Mouse (Mus musculus) urinary bladder, adult 18-20 months (tissue): ENCODE measurements around the gene Med31.
"Not testable (repeated sequence)": the region's sequence is repeated elsewhere in the genome, so short reads cannot be mapped to it uniquely, and the experiment has no call there.

ENCODE experiments used
- DNase-seq, 2 experiments: peaks; one replicate each; pipeline ENCODE4 v3.0.0; 2022; ENCODE audit warnings: low spot score in 2 of 2, mixed read lengths in 2 of 2

Gene Med31

GRCm38 (mm10) chr11:72203440-72203839 lies 12.0 kb downstream of the Med31 start:
- DNase-seq, result no peak

GRCm38 (mm10) chr11:72196506-72196905 lies 18.9 kb downstream of the Med31 start:
- DNase-seq, result no peak

- no peak for DNase-seq
These were observed 21.1 kb downstream of the Med31 start for GRCm38 (mm10) chr11:72194259-72194658.

GRCm38 (mm10) chr11:72190857-72191256 lies 24.5 kb downstream of the Med31 start:
- DNase-seq, result no peak

GRCm38 (mm10) chr11:72184252-72184651 lies 31.1 kb downstream of the Med31 start:
- DNase-seq, result no peak

GRCm38 (mm10) chr11:72181136-72181535 lies 34.3 kb downstream of the Med31 start:
- no peak for DNase-seq

- no peak for DNase-seq
These were observed 34.8 kb downstream of the Med31 start for GRCm38 (mm10) chr11:72180556-72180955.

GRCm38 (mm10) chr11:72176553-72176952 lies 38.8 kb downstream of the Med31 start:
- no peak for DNase-seq

- DNase-seq, result no peak
These were observed 39.4 kb downstream of the Med31 start for GRCm38 (mm10) chr11:72175966-72176365.

- DNase-seq, result no peak
These were observed 40.7 kb downstream of the Med31 start for GRCm38 (mm10) chr11:72174721-72175120.

- no peak for DNase-seq
These were observed 41.9 kb downstream of the Med31 start for GRCm38 (mm10) chr11:72173506-72173905.

- not testable (repeated sequence) for DNase-seq
These were observed 43.5 kb downstream of the Med31 start for GRCm38 (mm10) chr11:72171906-72172305.

- no peak for DNase-seq
These were observed 45.5 kb downstream of the Med31 start for GRCm38 (mm10) chr11:72169871-72170270.

GRCm38 (mm10) chr11:72163198-72163597 lies 52.2 kb downstream of the Med31 start:
- no peak for DNase-seq
